Comparison of ENCODE assay signal across 25 mouse cellular contexts in genomic region chr16:32705606-32706005, GRCm38 (mm10). TPM values are rescaled to one million over a fixed set of nuclear protein-coding genes. Genes with fewer than 3 reads are reported as not detected.
A peak's percentile ranks its signal among the peaks of the same experiment; 100 is the strongest.
DNase-seq lines count a peak whose midpoint lies in the region; ATAC-seq and TF ChIP-seq lines count a peak whose summit lies in the region.
"Had no signal": no experiment of that assay in that cellular context is flagged by ENCODE, and none has a peak within 500 bp of the region (broad histone marks: within the 10 kb centered on the region; RNA-seq: fewer than 3 reads in every experiment).

No protein-coding gene starts in this region.

- no peaks in the 10 kb centered on the region for H3K36me3 ChIP-seq in intestine, postnatal 0 days (ENCODE audit: control insufficient read depth, insufficient read depth)
- no peaks in the 10 kb centered on the region for H3K36me3 ChIP-seq in intestine, embryonic 16.5 days (ENCODE audit: control insufficient read depth, insufficient read depth, low read length)
- no peaks in the 10 kb centered on the region for H3K36me3 ChIP-seq in ES-Bruce4 (ENCODE audit: control insufficient read depth, insufficient read depth, low read length, poor library complexity, severe bottlenecking)
- H3K36me3 ChIP-seq: heart, embryonic 13.5 days; liver, embryonic 15.5 days; midbrain, embryonic 10.5 days had no signal

- 97% methylated on average over 3 of the region's 3 CpGs for WGBS in intestine, postnatal 0 days
- 99% methylated on average over 3 of the region's 3 CpGs for WGBS in intestine, embryonic 16.5 days
- WGBS in lung, adult 2 months = 100% methylated on average over 3 of the region's 3 CpGs

- no peak overlapping the region for H3K4me3 ChIP-seq in intestine, postnatal 0 days (ENCODE audit: low read depth, low read length)
- no peak overlapping the region for H3K4me3 ChIP-seq in intestine, embryonic 16.5 days (ENCODE audit: low read length)
- no peak overlapping the region for H3K4me3 ChIP-seq in lung, adult 2 months (replicated peaks; ENCODE audit: extremely low read depth, low read depth, low read length)
- H3K4me3 ChIP-seq in ES-Bruce4 (ENCODE audit: low read depth, low read length) = no peak overlapping the region
- H3K4me3 ChIP-seq: heart, embryonic 13.5 days; liver, embryonic 15.5 days; midbrain, embryonic 10.5 days had no signal

- TF ChIP-seq EP300 in ES-Bruce4 (IDR thresholded peaks at IDR 0.05; ENCODE audit: insufficient read depth, low read depth, low read length) = no peak

- no peak overlapping the region for H3K27ac ChIP-seq in intestine, postnatal 0 days (ENCODE audit: low read depth, low read length)
- H3K27ac ChIP-seq in intestine, embryonic 16.5 days (ENCODE audit: low read length) = no peak overlapping the region
- no peak overlapping the region for H3K27ac ChIP-seq in ES-Bruce4 (ENCODE audit: insufficient read depth, low read length)
- H3K27ac ChIP-seq: heart, embryonic 13.5 days; hindbrain, embryonic 14.5 days; liver, embryonic 15.5 days; macrophage; midbrain, embryonic 10.5 days had no signal

- no peak for TF ChIP-seq POLR2A in lung, adult 2 months (IDR thresholded peaks at IDR 0.05; ENCODE audit: borderline replicate concordance, extremely low read depth, low read depth, low read length)
- TF ChIP-seq POLR2A in ES-Bruce4 (IDR thresholded peaks at IDR 0.05; ENCODE audit: insufficient read depth, low read length) = no peak

- no peak for DNase-seq in lung, adult 2 months
- DNase-seq in lung, adult 18-20 months = no peak
- peak; percentile 76 for DNase-seq in ZHBTc4 (ENCODE audit: low read depth, low spot score)
- DNase-seq in adrenal gland, postnatal 25 days = no peak
- DNase-seq in adrenal gland, postnatal 4 days (ENCODE audit: low spot score in 2 of 2) = no peak
- DNase-seq: adrenal gland, postnatal 10 days; cerebellum, adult 18-20 months; cerebellum, postnatal 25 days; embryo, embryonic 11 days; forebrain, postnatal 0 days; kidney, adult 11 months; kidney, postnatal 25 days; left cerebral cortex, postnatal 4 days; right cerebral cortex, adult 18-20 months; thymus, adult 2 months had no signal

- peak; percentile 46 for TF ChIP-seq CTCF in intestine, postnatal 0 days (IDR thresholded peaks at IDR 0.05; ENCODE audit: low read depth)
- TF ChIP-seq CTCF in lung, adult 2 months (IDR thresholded peaks at IDR 0.05; ENCODE audit: insufficient read depth, low read length) = 0 out of 2 replicates have a peak, but pooled peaks have one; percentile 8
- peak; percentile 40 for TF ChIP-seq CTCF in ES-Bruce4 (IDR thresholded peaks at IDR 0.05; ENCODE audit: low read depth, low read length)

- no peak overlapping the region for H3K9ac ChIP-seq in intestine, postnatal 0 days (ENCODE audit: low read depth, low read length)
- no peak overlapping the region for H3K9ac ChIP-seq in intestine, embryonic 16.5 days (ENCODE audit: low read depth, low read length)
- H3K9ac ChIP-seq in ES-Bruce4 (ENCODE audit: low read depth, poor library complexity, severe bottlenecking) = no peak overlapping the region
- H3K9ac ChIP-seq: forebrain, postnatal 0 days; heart, embryonic 13.5 days; hindbrain, embryonic 14.5 days; liver, embryonic 15.5 days had no signal

- H3K4me1 ChIP-seq in intestine, postnatal 0 days (replicated peaks; ENCODE audit: control insufficient read depth, insufficient read depth, low read length) = peaks cover 14% of the 10 kb centered on the region; the same call in 1 of the 2 replicates
- H3K4me1 ChIP-seq in intestine, embryonic 16.5 days (ENCODE audit: control insufficient read depth, insufficient read depth, low read length) = peaks cover 15% of the 10 kb centered on the region
- H3K4me1 ChIP-seq in lung, adult 2 months (ENCODE audit: control insufficient read depth, insufficient read depth, low read length) = peaks cover 7% of the 10 kb centered on the region
- no peaks in the 10 kb centered on the region for H3K4me1 ChIP-seq in ES-Bruce4 (ENCODE audit: control insufficient read depth, insufficient read depth, low read length)

- no peak overlapping the region for H3K4me2 ChIP-seq in intestine, postnatal 0 days (replicated peaks; ENCODE audit: low read depth)
- no peak overlapping the region for H3K4me2 ChIP-seq in intestine, embryonic 16.5 days (ENCODE audit: low read depth, low read length)
- H3K4me2 ChIP-seq: heart, embryonic 13.5 days; hindbrain, embryonic 14.5 days; liver, embryonic 15.5 days had no signal

- no peaks in the 10 kb centered on the region for H3K27me3 ChIP-seq in intestine, postnatal 0 days (replicated peaks; ENCODE audit: control insufficient read depth, insufficient read depth, low read length)
- H3K27me3 ChIP-seq in intestine, embryonic 16.5 days (replicated peaks; ENCODE audit: control insufficient read depth, insufficient read depth, low read length) = no peaks in the 10 kb centered on the region
- no peaks in the 10 kb centered on the region for H3K27me3 ChIP-seq in ES-Bruce4 (ENCODE audit: control insufficient read depth, insufficient read depth, low read length, poor library complexity, severe bottlenecking)
- H3K27me3 ChIP-seq: heart, embryonic 13.5 days; liver, embryonic 15.5 days had no signal

- H3K9me3 ChIP-seq in intestine, postnatal 0 days (ENCODE audit: control insufficient read depth) = no peaks in the 10 kb centered on the region
- peaks cover 6% of the 10 kb centered on the region; the same call in 1 of the 2 replicates for H3K9me3 ChIP-seq in intestine, embryonic 16.5 days (ENCODE audit: control insufficient read depth, low read length)
- H3K9me3 ChIP-seq in ES-Bruce4 (replicated peaks; ENCODE audit: control insufficient read depth, insufficient read depth, low read length, poor library complexity, severe bottlenecking) = peaks cover 4% of the 10 kb centered on the region; the same call in 1 of the 2 replicates
- H3K9me3 ChIP-seq: heart, embryonic 13.5 days; liver, embryonic 15.5 days; midbrain, embryonic 10.5 days had no signal

- ATAC-seq in intestine, postnatal 0 days = no peak
- no peak for ATAC-seq in intestine, embryonic 16.5 days
- ATAC-seq: forebrain, postnatal 0 days had no signal

RNA-seq across cellular contexts. Expression of gene Muc4, which starts 30.1 kb away (rescaled TPM):
- polyA plus RNA-seq in intestine, postnatal 0 days (2015; fragmentation: Nextera tagmentation; extraction: Ambion mirVana) = 0.95 and 1.0 TPM in 2 replicates
- polyA plus RNA-seq in intestine, embryonic 16.5 days (2015; fragmentation: Nextera tagmentation; extraction: Ambion mirVana) = 1.3 and 2.4 TPM in 2 replicates
- polyA plus RNA-seq in lung, adult 2 months (2012; rRNA removed) = 17.3 and 18.9 TPM in 2 replicates
- not detected in 2 replicates for polyA plus RNA-seq in ES-Bruce4 (2011; ENCODE audit: insufficient read depth, insufficient read length, low read depth, missing spikeins)
- total RNA-seq in adrenal gland, postnatal 25 days (2021) = not detected in 2 replicates
- total RNA-seq in adrenal gland, postnatal 4 days (2021) = under 1 TPM; 0.34 to 0.42 TPM
- total RNA-seq: forebrain, postnatal 0 days; layer of hippocampus, adult 8-10 months; left cerebral cortex, postnatal 4 days; monocyte, adult 5-6 weeks had no signal
- polyA plus RNA-seq: forebrain, postnatal 0 days; hindbrain, embryonic 14.5 days; macrophage had no signal
